Mouse (Mus musculus) lung, embryonic 14.5 days (tissue): Measurements from ENCODE around the gene Tnfaip8l1. TPM values are rescaled to one million over a fixed set of nuclear protein-coding genes. Genes with fewer than 3 reads are reported as not detected.

Experiments used
- ATAC-seq: fragments of 200-750 bp; cut with Nextera tagmentation; 2 replicates; pipeline ENCODE4 v1.8.0; 2017; ENCODE audit warnings: mild to moderate bottlenecking, moderate TSS enrichment, moderate library complexity; ENCODE audit not compliant: insufficient read depth
- DNase-seq: peaks from one replicate; pipeline ENCODE4 v3.0.0-alpha.2; 2015
- H3K27ac ChIP-seq: fragments of 300-500 bp; sonication (generic); 2 replicates; pipeline ENCODE4 v1.5.1; 2014; ENCODE audit warnings: low read depth, mild to moderate bottlenecking, moderate library complexity
- H3K27me3 ChIP-seq: fragments of 300-500 bp; sonication (generic); 2 replicates; pipeline ENCODE4 v1.6.1; 2014; ENCODE audit warnings: low read length, control low read depth; ENCODE audit not compliant: insufficient read depth
- H3K36me3 ChIP-seq: fragments of 300-500 bp; sonication (generic); 2 replicates; pipeline ENCODE4 v1.6.1; 2014; ENCODE audit warnings: control low read depth; ENCODE audit not compliant: insufficient read depth
- H3K4me1 ChIP-seq: fragments of 300-500 bp; sonication (generic); 2 replicates; pipeline ENCODE4 v1.6.1; 2014; ENCODE audit warnings: antibody characterized with exemption, control low read depth; ENCODE audit not compliant: insufficient read depth
- H3K4me2 ChIP-seq: fragments of 300-500 bp; sonication (generic); 2 replicates; pipeline ENCODE4 v1.6.1; 2014; ENCODE audit warnings: mild to moderate bottlenecking
- H3K4me3 ChIP-seq: fragments of 300-500 bp; sonication (generic); 2 replicates; pipeline ENCODE4 v1.5.1; 2014; ENCODE audit warnings: low read depth, low read length
- H3K9ac ChIP-seq: fragments of 300-500 bp; sonication (generic); 2 replicates; pipeline ENCODE4 v1.6.1; 2014
- H3K9me3 ChIP-seq: fragments of 300-500 bp; sonication (generic); 2 replicates; pipeline ENCODE4 v1.6.1; 2016; ENCODE audit warnings: low read depth, low read length, control low read depth
- CTCF ChIP-seq: IDR thresholded peaks from 2 replicates; pipeline ENCODE4 v1.5.1; 2016; ENCODE audit warnings: antibody characterized with exemption, low read depth
- WGBS: fragments of 180-500 bp; shearing (Covaris S2); extraction: QIAGEN DNeasy Blood & Tissue Kit; methylation state at CpG from one replicate; pipeline ENCODE4 v1.1.7; 2014; 5-methylcytosine and 5-hydroxymethylcytosine counted together
- microRNA-seq: library from miRNA; unstranded; fragments of <30 nt; microRNA quantifications from one replicate; pipeline ENCODE4, GENCODE M21; 2016; ENCODE audit warnings: borderline number of aligned reads
- polyA plus RNA-seq: library from polyadenylated mRNA; unstranded; fragments of >200 nt; fragmentation: Nextera tagmentation; extraction: Ambion mirVana; gene quantifications from 2 replicates; pipeline ENCODE4 v1.2.1, GENCODE M21; 2014

Gene Tnfaip8l1
- polyA plus RNA-seq, 1 experiment from 2014 or later = 14.5 TPM

DNA sequence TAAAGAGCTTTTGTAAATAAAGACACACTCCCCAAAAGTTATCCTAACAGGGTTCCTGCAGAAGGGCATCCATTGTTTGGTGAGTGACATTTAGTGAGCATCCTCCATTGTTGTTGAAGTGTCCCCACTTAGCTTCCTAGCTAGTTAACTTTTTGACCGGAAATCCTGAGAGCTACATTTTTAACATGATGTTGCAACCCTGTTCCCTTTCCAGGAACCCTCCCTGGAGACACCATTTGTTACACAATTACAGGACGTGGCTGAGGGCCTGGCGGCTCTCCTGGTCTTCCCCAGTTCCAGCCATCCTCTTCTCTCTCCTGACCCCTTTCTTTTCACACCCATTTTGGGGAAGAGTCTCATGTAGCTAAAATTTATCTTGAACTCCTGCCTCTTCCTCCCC lies 57.5 kb downstream of the Tnfaip8l1 start:
- Histone ChIP-seq H3K4me1 (peaks cover 11% of the 10 kb centered on the region; the same call in 1 of the 2 replicates), H3K9me3 (no peaks in the 10 kb centered on the region), H3K9ac (no peak overlapping the region), H3K36me3 (0 out of 2 replicates have a peak, but pooled peaks cover 3% of the 10 kb centered on the region), H3K4me3 (no peak overlapping the region), H3K27ac (no peak overlapping the region), H3K27me3 (no peaks in the 10 kb centered on the region), H3K4me2 (no peak overlapping the region)
- ATAC-seq (no peak), DNase-seq (peak; percentile 34)
- WGBS = 40% methylated on average over 3 of the region's 3 CpGs
- no peak for TF ChIP-seq CTCF

Small RNA genes within 50 kb of the gene (microRNA-seq; reads per million reads assigned to microRNA genes)
- gene Gm44397 = not detected

Other genes with a start within 250 kb of the Tnfaip8l1 start
- 5.1 and 5.4 TPM in 2 replicates for gene Zfp119b, start 213.0 kb upstream of the Tnfaip8l1 start, polyA plus RNA-seq
- gene Ebi3, start 209.8 kb upstream of the Tnfaip8l1 start, polyA plus RNA-seq = 0.84 and 1.7 TPM in 2 replicates
- 21.8 and 22.0 TPM in 2 replicates for gene Yju2, start 203.4 kb upstream of the Tnfaip8l1 start, polyA plus RNA-seq
- gene Shd, start 192.0 kb upstream of the Tnfaip8l1 start, polyA plus RNA-seq = 11.4 and 12.0 TPM in 2 replicates
- 6.6 and 11.5 TPM in 2 replicates for gene Fsd1, start 176.0 kb upstream of the Tnfaip8l1 start, polyA plus RNA-seq
- gene Stap2, start 156.9 kb upstream of the Tnfaip8l1 start, polyA plus RNA-seq = 14.4 and 14.9 TPM in 2 replicates
- 127 TPM in 2 replicates for gene Mpnd, start 156.8 kb upstream of the Tnfaip8l1 start, polyA plus RNA-seq
- gene Sh3gl1, start 125.8 kb upstream of the Tnfaip8l1 start, polyA plus RNA-seq = 154 and 160 TPM in 2 replicates
- 28.0 and 30.4 TPM in 2 replicates for gene Chaf1a, start 122.0 kb upstream of the Tnfaip8l1 start, polyA plus RNA-seq
- gene Ubxn6, start 87.4 kb upstream of the Tnfaip8l1 start, polyA plus RNA-seq = 30.5 and 31.3 TPM in 2 replicates
- 96.2 and 111 TPM in 2 replicates for gene Hdgfl2, start 82.8 kb upstream of the Tnfaip8l1 start, polyA plus RNA-seq
- gene Plin4, start 52.7 kb upstream of the Tnfaip8l1 start, polyA plus RNA-seq = 0.12 and 0.28 TPM in 2 replicates
- gene Plin5, start 44.9 kb upstream of the Tnfaip8l1 start, polyA plus RNA-seq = 0.34 and 0.86 TPM in 2 replicates
- gene Lrg1, start 40.5 kb upstream of the Tnfaip8l1 start, polyA plus RNA-seq = 0.17 TPM in 1 of 2 replicates, not detected in the other
- 1.7 and 1.8 TPM in 2 replicates for gene Sema6b, start 22.1 kb upstream of the Tnfaip8l1 start, polyA plus RNA-seq
- gene Mydgf, start 21.4 kb downstream of the Tnfaip8l1 start, polyA plus RNA-seq = 93.0 and 95.3 TPM in 2 replicates
- 37.9 and 41.3 TPM in 2 replicates for gene Dpp9, start 56.4 kb downstream of the Tnfaip8l1 start, polyA plus RNA-seq
- 14.5 and 15.4 TPM in 2 replicates for gene Fem1a, start 94.3 kb downstream of the Tnfaip8l1 start, polyA plus RNA-seq
- gene Ticam1, start 114.3 kb downstream of the Tnfaip8l1 start, polyA plus RNA-seq = 4.5 and 4.9 TPM in 2 replicates
- gene Plin3, start 130.4 kb downstream of the Tnfaip8l1 start, polyA plus RNA-seq = 69.7 and 71.0 TPM in 2 replicates
- not detected in 2 replicates for gene Arrdc5, start 137.8 kb downstream of the Tnfaip8l1 start, polyA plus RNA-seq
- gene Uhrf1, start 140.8 kb downstream of the Tnfaip8l1 start, polyA plus RNA-seq = 137 and 147 TPM in 2 replicates
- gene Kdm4b, start 163.6 kb downstream of the Tnfaip8l1 start, polyA plus RNA-seq = 31.3 and 36.7 TPM in 2 replicates